Mouse (Mus musculus) liver, adult 2 months (tissue): Measurements from ENCODE around the gene Katna1. TPM values are rescaled to one million over a fixed set of nuclear protein-coding genes. Genes with fewer than 3 reads are reported as not detected.
A peak's percentile ranks its signal among the peaks of the same experiment; 100 is the strongest.

Experiments
- DNase-seq: peaks from one replicate; pipeline ENCODE4 v3.0.0-alpha.2; 2011; ENCODE audit warnings: low read depth, low spot score; ENCODE audit errors: extremely low read depth
- H3K27ac ChIP-seq: fragments of 200-500 bp; replicated peaks from 2 replicates; pipeline ENCODE4 v1.5.1; 2012; ENCODE audit warnings: low read depth, mild to moderate bottlenecking, control low read depth, inconsistent platforms, low read length; ENCODE audit not compliant: insufficient read depth
- H3K27me3 ChIP-seq: fragments of 200-500 bp; 2 replicates; pipeline ENCODE4 v1.6.1; 2012; ENCODE audit warnings: mild to moderate bottlenecking, moderate library complexity, low read length, inconsistent platforms; ENCODE audit not compliant: control insufficient read depth, insufficient read depth
- H3K36me3 ChIP-seq: fragments of 200-500 bp; 2 replicates; pipeline ENCODE4 v1.6.1; 2012; ENCODE audit warnings: low read length, inconsistent platforms; ENCODE audit not compliant: control insufficient read depth, insufficient read depth
- H3K4me1 ChIP-seq: fragments of 200-500 bp; 2 replicates; pipeline ENCODE4 v1.6.1; 2011; ENCODE audit warnings: low read length; ENCODE audit not compliant: control insufficient read depth, insufficient read depth
- H3K4me3 ChIP-seq: fragments of 200-500 bp; 2 replicates; pipeline ENCODE4 v1.5.1; 2011; ENCODE audit warnings: low read depth, mild to moderate bottlenecking, control low read depth, low read length, moderate library complexity; ENCODE audit not compliant: insufficient read depth
- H3K79me2 ChIP-seq: fragments of 200-500 bp; 2 replicates; pipeline ENCODE4 v1.6.1; 2012; ENCODE audit warnings: inconsistent platforms, mild to moderate bottlenecking, low read length, moderate library complexity; ENCODE audit not compliant: control insufficient read depth, insufficient read depth
- H3K9ac ChIP-seq: fragments of 200-500 bp; 2 replicates; pipeline ENCODE4 v1.6.1; 2012; ENCODE audit warnings: low read depth, mild to moderate bottlenecking, control low read depth, inconsistent platforms, low read length
- CTCF ChIP-seq: fragments of 200-500 bp; IDR thresholded peaks from 2 replicates; pipeline ENCODE4 v1.5.1; 2011; ENCODE audit warnings: low read depth, low read length, control low read depth
- POLR2A ChIP-seq: fragments of 200-500 bp; IDR thresholded peaks from 2 replicates; pipeline ENCODE4 v1.6.1; 2011; ENCODE audit warnings: low read length, control low read depth; ENCODE audit not compliant: insufficient read depth; ENCODE audit errors: extremely low read depth
- WGBS: fragments of 180-500 bp; shearing (Covaris S2); methylation state at CpG from one replicate; pipeline ENCODE4 v1.1.7; 2018; 5-methylcytosine and 5-hydroxymethylcytosine counted together
- polyA plus RNA-seq: library from polyadenylated mRNA; depleted of rRNA; stranded (reverse); fragments of >200 nt; gene quantifications from 2 replicates; pipeline ENCODE4 v1.2.3, GENCODE M21; 2012
- total RNA-seq: library from RNA; depleted of rRNA; stranded (reverse); fragments of >200 nt; gene quantifications from 2 replicates; pipeline ENCODE4 v1.2.3, GENCODE M21; 2014

Gene Katna1
- total and polyA plus RNA-seq, 2 experiments: 1.7 to 18.9 TPM

DNA sequence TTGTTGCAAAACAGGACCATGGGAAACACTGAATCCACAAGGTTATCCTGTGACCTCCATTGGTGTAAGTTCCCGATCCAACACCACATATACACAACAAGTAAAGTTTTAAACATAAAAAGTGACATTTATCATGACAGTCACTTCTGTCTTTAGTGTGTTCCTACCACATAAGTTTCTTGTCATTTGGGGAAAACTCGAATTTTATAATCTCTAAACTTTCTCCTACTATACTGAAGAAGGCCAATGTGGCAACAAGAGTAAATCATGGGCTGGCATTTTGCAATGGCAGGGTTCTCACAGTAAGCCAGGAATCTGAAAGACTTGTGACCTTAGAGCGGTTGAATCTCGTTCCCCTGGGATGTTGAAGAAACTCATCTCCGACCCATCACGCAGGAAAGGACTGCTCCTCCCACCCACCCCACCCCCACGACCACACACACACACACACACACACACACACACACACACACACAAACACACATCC lies 54.0 kb downstream of the Katna1 start:
- Histone ChIP-seq H3K4me1 (peaks cover 4% of the 10 kb centered on the region; the same call in 1 of the 2 replicates), H3K9ac (peak overlapping the region; percentile 93; the same call in 1 of the 2 replicates), H3K4me3 (peak overlapping the region; percentile 90), H3K27ac (no peak overlapping the region), H3K36me3 (peaks cover 9% of the 10 kb centered on the region), H3K79me2 (0 out of 2 replicates have a peak, but pooled peaks cover 2% of the 10 kb centered on the region), H3K27me3 (no peaks in the 10 kb centered on the region)
- TF ChIP-seq POLR2A: no peak
- no peak for TF ChIP-seq CTCF
- DNase-seq: peak; percentile 63
- 9% methylated on average over 7 of the region's 7 CpGs for WGBS

GRCm38 (mm10) chr10:7780238-7781176 lies 54.7 kb downstream of the Katna1 start:
- H3K79me2 ChIP-seq: 0 out of 2 replicates have a peak, but pooled peaks cover 2% of the 10 kb centered on the region
- peaks cover 5% of the 10 kb centered on the region; the same call in 1 of the 2 replicates for H3K36me3 ChIP-seq
- under 1% methylated on average over 65 of the region's 77 CpGs for WGBS
- peaks cover 4% of the 10 kb centered on the region; the same call in 1 of the 2 replicates for H3K4me1 ChIP-seq
- TF ChIP-seq CTCF (no peak), POLR2A (peak; percentile 79)
- H3K27me3 ChIP-seq: no peaks in the 10 kb centered on the region
- peak overlapping the region; percentile 75 for H3K27ac ChIP-seq
- H3K9ac ChIP-seq: peak overlapping the region; percentile 93
- peak; percentile 74 for DNase-seq
- H3K4me3 ChIP-seq: peak overlapping the region; percentile 90

GRCm38 (mm10) chr10:7781214-7781613 lies 55.4 kb downstream of the Katna1 start:
- 53% methylated on average over 3 of the region's 3 CpGs for WGBS
- Histone ChIP-seq H3K27ac (no peak overlapping the region), H3K9ac (0 out of 2 replicates have a peak overlapping the region, but pooled peaks have one; percentile 32), H3K27me3 (no peaks in the 10 kb centered on the region), H3K79me2 (0 out of 2 replicates have a peak, but pooled peaks cover 2% of the 10 kb centered on the region), H3K36me3 (peaks cover 4% of the 10 kb centered on the region; the same call in 1 of the 2 replicates), H3K4me3 (peak overlapping the region; percentile 53), H3K4me1 (peaks cover 4% of the 10 kb centered on the region; the same call in 1 of the 2 replicates)
- no peak for TF ChIP-seq CTCF
- TF ChIP-seq POLR2A: no peak
- DNase-seq: no peak

DNA sequence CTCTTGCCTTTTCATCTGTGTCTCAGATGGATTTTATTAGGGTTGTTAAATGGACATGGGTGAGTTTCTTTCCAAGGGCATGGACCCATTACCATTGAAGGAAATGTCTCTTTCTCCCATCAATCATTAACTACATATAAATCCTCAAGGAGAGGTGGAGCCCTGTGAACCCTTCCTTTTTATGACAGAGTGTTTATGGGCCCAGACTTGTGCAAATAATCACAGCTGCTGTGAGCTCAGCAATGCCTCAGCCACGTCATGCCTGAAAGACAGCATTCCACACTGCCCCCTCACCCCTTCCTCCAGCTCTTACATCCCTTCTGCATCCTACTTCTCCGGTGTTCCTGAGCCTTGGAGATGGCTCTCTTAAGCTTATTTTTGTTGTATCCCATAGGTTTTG lies 61.5 kb downstream of the Katna1 start:
- DNase-seq: no peak
- TF ChIP-seq CTCF (no peak), POLR2A (no peak)
- Histone ChIP-seq H3K9ac (no peak overlapping the region), H3K27ac (no peak overlapping the region), H3K4me1 (no peaks in the 10 kb centered on the region), H3K79me2 (no peaks in the 10 kb centered on the region), H3K27me3 (no peaks in the 10 kb centered on the region), H3K36me3 (no peaks in the 10 kb centered on the region; the same call in 1 of the 2 replicates), H3K4me3 (no peak overlapping the region)
- 61% methylated on average over 2 of the region's 2 CpGs for WGBS

DNA sequence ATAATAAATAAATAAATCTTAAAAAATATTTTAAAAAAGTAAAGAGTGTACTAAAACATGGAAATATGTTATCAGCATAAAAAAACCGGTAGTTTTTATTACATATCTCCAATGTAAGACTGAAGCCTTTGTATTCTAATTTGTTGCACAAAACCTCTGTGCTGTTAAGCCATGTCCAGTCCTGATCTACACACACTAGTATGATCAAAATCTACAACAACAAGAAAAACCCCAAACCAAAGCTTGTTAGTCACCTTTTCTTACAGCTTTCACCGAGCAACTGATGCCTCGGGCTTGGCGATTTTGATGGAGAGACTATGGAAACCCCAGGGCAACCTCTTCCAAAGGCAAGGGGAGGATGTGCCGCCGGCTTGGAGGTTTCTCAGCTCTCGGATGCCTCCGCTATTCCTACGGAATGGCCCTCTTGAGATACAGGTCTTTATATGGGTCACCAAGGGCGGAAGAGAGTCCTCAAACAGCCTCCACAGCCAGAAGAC lies 66.5 kb downstream of the Katna1 start:
- WGBS: under 1% methylated on average over 10 of the region's 10 CpGs
- TF ChIP-seq CTCF (no peak), POLR2A (no peak)
- H3K27ac ChIP-seq: peak overlapping the region; percentile 49; the same call in 1 of the 2 replicates
- no peak for DNase-seq
- no peaks in the 10 kb centered on the region for H3K27me3 ChIP-seq
- peaks cover 11% of the 10 kb centered on the region for H3K79me2 ChIP-seq
- H3K9ac ChIP-seq: peak overlapping the region; percentile 77
- H3K4me3 ChIP-seq: peak overlapping the region; percentile 84
- H3K36me3 ChIP-seq: peaks cover 13% of the 10 kb centered on the region
- H3K4me1 ChIP-seq: peaks cover 4% of the 10 kb centered on the region; the same call in 1 of the 2 replicates
